Mouse (Mus musculus) embryo, embryonic 10.5 days (tissue): ENCODE data around the gene Gm49027.
"Not testable (repeated sequence)": the region's sequence is repeated elsewhere in the genome, so short reads cannot be mapped to it uniquely, and the experiment has no call there.

Source experiments
- DNase-seq: peaks from one replicate; pipeline ENCODE4 v3.0.0-alpha.2; 2015; ENCODE audit warnings: low spot score

Gene Gm49027

GRCm38 (mm10) chr5:123525281-123525680 lies at the start of gene Gm49027:
Gene Gm49027 (minus strand): TSS chr5:123525488.
- no peak for DNase-seq

- no peak for DNase-seq
These were observed 48.1 kb upstream of the Gm49027 start for GRCm38 (mm10) chr5:123573362-123573761.

GRCm38 (mm10) chr5:123572357-123573186 lies 47.3 kb upstream of the Gm49027 start, which contains the start of gene Vps33a:
Gene Vps33a (minus strand): TSS chr5:123573038.
- DNase-seq, result peak; percentile 99

GRCm38 (mm10) chr5:123561128-123561527 lies 35.8 kb upstream of the Gm49027 start:
- no peak for DNase-seq

GRCm38 (mm10) chr5:123559588-123559987 lies 34.3 kb upstream of the Gm49027 start:
- DNase-seq, result no peak

GRCm38 (mm10) chr5:123556451-123556850 lies 31.2 kb upstream of the Gm49027 start:
- no peak for DNase-seq

- DNase-seq, result no peak
These were observed 30.4 kb upstream of the Gm49027 start for GRCm38 (mm10) chr5:123555693-123556092.

GRCm38 (mm10) chr5:123533801-123534200 lies 8.5 kb upstream of the Gm49027 start:
- DNase-seq, result no peak

- no peak for DNase-seq
These were observed 4.8 kb upstream of the Gm49027 start for GRCm38 (mm10) chr5:123530056-123530455.

GRCm38 (mm10) chr5:123528641-123529040 lies 3.4 kb upstream of the Gm49027 start:
- DNase-seq, result no peak

GRCm38 (mm10) chr5:123525916-123526495 lies 718 bp upstream of the Gm49027 start:
- DNase-seq, result no peak

- DNase-seq, result no peak
These were observed 916 bp downstream of the Gm49027 start for GRCm38 (mm10) chr5:123524393-123524750.

- DNase-seq, result peak; percentile 100
These were observed 1.4 kb downstream of the Gm49027 start, which contains the start of gene Diablo for GRCm38 (mm10) chr5:123523692-123524392. Gene Diablo (minus strand): TSS chr5:123524176.

GRCm38 (mm10) chr5:123522166-123522565 lies 3.1 kb downstream of the Gm49027 start:
- DNase-seq, result no peak

- no peak for DNase-seq
These were observed 3.7 kb downstream of the Gm49027 start for GRCm38 (mm10) chr5:123521621-123522020.

- DNase-seq, result no peak
These were observed 4.6 kb downstream of the Gm49027 start for GRCm38 (mm10) chr5:123520666-123521065.

- DNase-seq, result no peak
These were observed 10.4 kb downstream of the Gm49027 start for GRCm38 (mm10) chr5:123514871-123515270.

- DNase-seq, result no peak
These were observed 13.2 kb downstream of the Gm49027 start for GRCm38 (mm10) chr5:123512102-123512501.

- DNase-seq, result not testable (repeated sequence)
These were observed 13.9 kb downstream of the Gm49027 start for GRCm38 (mm10) chr5:123511426-123511825.

- DNase-seq, result no peak
These were observed 15.1 kb downstream of the Gm49027 start, which contains the start of gene B3gnt4 for GRCm38 (mm10) chr5:123510160-123510559. Gene B3gnt4 (plus strand): TSS chr5:123510460.

- DNase-seq, result peak; percentile 39
These were observed 16.4 kb downstream of the Gm49027 start for GRCm38 (mm10) chr5:123508921-123509320.

GRCm38 (mm10) chr5:123507936-123508723 lies 17.2 kb downstream of the Gm49027 start:
- DNase-seq, result peak; percentile 97
